ENCODE assay signal across 22 mouse cellular contexts in the genomic region with DNA sequence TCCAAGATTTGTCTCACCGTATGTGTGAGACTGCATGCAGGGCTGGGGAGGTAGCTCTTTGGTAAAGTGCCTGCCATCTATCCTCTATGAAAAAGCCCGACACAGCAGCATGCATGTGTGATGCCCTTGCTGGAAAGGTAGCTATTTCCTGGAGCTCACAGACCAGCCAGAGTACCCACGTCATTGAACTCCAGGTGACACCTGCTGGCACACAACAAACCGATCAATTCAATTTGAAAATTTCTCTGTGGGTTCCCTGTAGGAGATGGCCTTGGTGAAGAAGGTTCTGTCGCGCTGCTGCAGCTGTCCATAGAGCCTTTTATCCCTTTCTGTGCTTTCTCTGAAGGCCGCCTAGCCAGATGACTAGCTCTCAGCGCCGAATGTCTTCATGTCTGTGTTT.
A peak's percentile ranks its signal among the peaks of the same experiment; 100 is the strongest.
DNase-seq lines count a peak whose midpoint lies in the region; ATAC-seq and TF ChIP-seq lines count a peak whose summit lies in the region.
"Had no signal": no experiment of that assay in that cellular context is flagged by ENCODE, and none has a peak within 500 bp of the region (broad histone marks: within the 10 kb centered on the region; RNA-seq: fewer than 3 reads in every experiment).

No protein-coding gene starts in this region.

- H3K4me2 ChIP-seq in intestine, postnatal 0 days (replicated peaks; ENCODE audit: low read depth) = no peak overlapping the region
- H3K4me2 ChIP-seq in intestine, embryonic 15.5 days (replicated peaks) = no peak overlapping the region
- H3K4me2 ChIP-seq in stomach, postnatal 0 days (replicated peaks; ENCODE audit: low read depth) = no peak overlapping the region
- H3K4me2 ChIP-seq: embryonic facial prominence, embryonic 13.5 days; heart, embryonic 11.5 days; hindbrain, embryonic 14.5 days; limb, embryonic 13.5 days; liver, embryonic 15.5 days; midbrain, embryonic 13.5 days; neural tube, embryonic 15.5 days had no signal

- 0 out of 2 replicates have a peak, but pooled peaks have one; percentile 21 for TF ChIP-seq CTCF in intestine, postnatal 0 days (IDR thresholded peaks at IDR 0.05; ENCODE audit: low read depth)
- peak; percentile 26; the same call in 1 of the 2 replicates for TF ChIP-seq CTCF in stomach, postnatal 0 days (IDR thresholded peaks at IDR 0.05; ENCODE audit: low read depth)

- H3K4me1 ChIP-seq in intestine, postnatal 0 days (replicated peaks; ENCODE audit: control insufficient read depth, insufficient read depth, low read length) = no peaks in the 10 kb centered on the region
- no peaks in the 10 kb centered on the region for H3K4me1 ChIP-seq in intestine, embryonic 15.5 days (replicated peaks)
- H3K4me1 ChIP-seq in stomach, postnatal 0 days (replicated peaks; ENCODE audit: control insufficient read depth, insufficient read depth) = no peaks in the 10 kb centered on the region
- H3K4me1 ChIP-seq: embryonic facial prominence, embryonic 13.5 days had no signal

- intact Hi-C loops in gastrocnemius, postnatal 14 days (cut with DNase I; ENCODE audit: low total_unique reads) = no loop called here

- H3K27me3 ChIP-seq in intestine, postnatal 0 days (replicated peaks; ENCODE audit: control insufficient read depth, insufficient read depth, low read length) = no peaks in the 10 kb centered on the region
- H3K27me3 ChIP-seq in intestine, embryonic 15.5 days (replicated peaks) = no peaks in the 10 kb centered on the region
- no peaks in the 10 kb centered on the region for H3K27me3 ChIP-seq in stomach, postnatal 0 days (ENCODE audit: control insufficient read depth, insufficient read depth, low read length)
- H3K27me3 ChIP-seq: embryonic facial prominence, embryonic 13.5 days; limb, embryonic 13.5 days; liver, embryonic 15.5 days; midbrain, embryonic 13.5 days; neural tube, embryonic 15.5 days had no signal

- WGBS in intestine, postnatal 0 days = 80% methylated on average over 9 of the region's 9 CpGs
- WGBS in intestine, embryonic 15.5 days = 80% methylated on average over 9 of the region's 9 CpGs
- WGBS in stomach, postnatal 0 days = 88% methylated on average over 9 of the region's 9 CpGs

- no peak overlapping the region for H3K9ac ChIP-seq in intestine, postnatal 0 days (ENCODE audit: low read depth, low read length)
- H3K9ac ChIP-seq in intestine, embryonic 15.5 days = no peak overlapping the region
- no peak overlapping the region for H3K9ac ChIP-seq in stomach, postnatal 0 days (ENCODE audit: low read length)
- H3K9ac ChIP-seq: embryonic facial prominence, embryonic 13.5 days; hindbrain, embryonic 14.5 days; limb, embryonic 13.5 days; liver, embryonic 15.5 days; midbrain, embryonic 13.5 days; neural tube, embryonic 15.5 days had no signal

- peak; percentile 23 for DNase-seq in lung, postnatal 36 days
- DNase-seq in lung, postnatal 14 days = no peak
- DNase-seq in T-cell, adult 2 months (ENCODE audit: low spot score) = peak; percentile 16
- DNase-seq in stomach, postnatal 0 days (ENCODE audit: low spot score) = no peak
- DNase-seq in gastrocnemius, postnatal 14 days = no peak
- DNase-seq: cerebellum, postnatal 10 days; gastrocnemius, postnatal 25 days; heart, postnatal 14 days; kidney, adult 8-10 months; layer of hippocampus, postnatal 36 days; spleen, adult 18-20 months had no signal

- TF ChIP-seq EP300 in stomach, postnatal 0 days (optimal IDR thresholded peaks at IDR 0.05) = no peak

- H3K27ac ChIP-seq in intestine, postnatal 0 days (ENCODE audit: low read depth, low read length) = no peak overlapping the region
- H3K27ac ChIP-seq in intestine, embryonic 15.5 days = no peak overlapping the region
- H3K27ac ChIP-seq in stomach, postnatal 0 days (replicated peaks) = no peak overlapping the region
- H3K27ac ChIP-seq: embryonic facial prominence, embryonic 13.5 days; hindbrain, embryonic 14.5 days; limb, embryonic 13.5 days; liver, embryonic 15.5 days; midbrain, embryonic 13.5 days; neural tube, embryonic 15.5 days had no signal

- peaks cover 4% of the 10 kb centered on the region; the same call in 1 of the 2 replicates for H3K36me3 ChIP-seq in intestine, postnatal 0 days (ENCODE audit: control insufficient read depth, insufficient read depth)
- H3K36me3 ChIP-seq in intestine, embryonic 15.5 days = no peaks in the 10 kb centered on the region
- H3K36me3 ChIP-seq in stomach, postnatal 0 days (ENCODE audit: control insufficient read depth, insufficient read depth, low read length) = no peaks in the 10 kb centered on the region
- H3K36me3 ChIP-seq: midbrain, embryonic 13.5 days had no signal

- H3K4me3 ChIP-seq in intestine, postnatal 0 days (ENCODE audit: low read depth, low read length) = no peak overlapping the region
- no peak overlapping the region for H3K4me3 ChIP-seq in intestine, embryonic 15.5 days (replicated peaks)
- no peak overlapping the region for H3K4me3 ChIP-seq in stomach, postnatal 0 days (ENCODE audit: low read depth, low read length)
- H3K4me3 ChIP-seq: embryonic facial prominence, embryonic 13.5 days; limb, embryonic 13.5 days; liver, embryonic 15.5 days; midbrain, embryonic 13.5 days; neural tube, embryonic 15.5 days had no signal

- no peak for ATAC-seq in intestine, postnatal 0 days
- ATAC-seq in intestine, embryonic 15.5 days = no peak
- ATAC-seq in stomach, postnatal 0 days (ENCODE audit: low FRiP score, low TSS enrichment) = no peak
- ATAC-seq: forebrain, embryonic 14.5 days; midbrain, embryonic 13.5 days had no signal

- no peaks in the 10 kb centered on the region for H3K9me3 ChIP-seq in intestine, postnatal 0 days (ENCODE audit: control insufficient read depth)
- no peaks in the 10 kb centered on the region for H3K9me3 ChIP-seq in intestine, embryonic 15.5 days
- H3K9me3 ChIP-seq in stomach, postnatal 0 days (ENCODE audit: control insufficient read depth, low read length) = no peaks in the 10 kb centered on the region
- H3K9me3 ChIP-seq: embryonic facial prominence, embryonic 13.5 days; G1E; limb, embryonic 13.5 days; liver, embryonic 15.5 days; midbrain, embryonic 13.5 days; neural tube, embryonic 15.5 days had no signal

Comparison
In these comparisons a context has a peak if more than half of its experiments do, and no peak if none do; other contexts are left out.
1. DNase-seq: peak in lung, postnatal 36 days (single experiment) and T-cell, adult 2 months (single experiment); none in lung, postnatal 14 days (single experiment), stomach, postnatal 0 days (single experiment) and gastrocnemius, postnatal 14 days (single experiment).